Mouse (Mus musculus) lung, embryonic 15.5 days (tissue): Measurements from ENCODE around the gene Ddit4l. TPM values are rescaled to one million over a fixed set of nuclear protein-coding genes. Genes with fewer than 3 reads are reported as not detected.
"Not testable (repeated sequence)": the region's sequence is repeated elsewhere in the genome, so short reads cannot be mapped to it uniquely, and the experiment has no call there.

Experiments used
- ATAC-seq: fragments of 200-750 bp; cut with Nextera tagmentation; 2 replicates; pipeline ENCODE4 v1.8.0; 2017; ENCODE audit warnings: moderate number of reproducible peaks, borderline replicate concordance; ENCODE audit not compliant: low FRiP score, low TSS enrichment; ENCODE audit errors: extremely low read depth
- H3K27ac ChIP-seq: fragments of 300-500 bp; sonication (generic); 2 replicates; pipeline ENCODE4 v1.5.1; 2015; ENCODE audit warnings: moderate library complexity, mild to moderate bottlenecking, inconsistent platforms
- H3K27me3 ChIP-seq: fragments of 300-500 bp; sonication (generic); 2 replicates; pipeline ENCODE4 v1.6.1; 2015; ENCODE audit warnings: inconsistent platforms
- H3K36me3 ChIP-seq: fragments of 300-500 bp; sonication (generic); 2 replicates; pipeline ENCODE4 v1.6.1; 2015; ENCODE audit warnings: inconsistent platforms
- H3K4me1 ChIP-seq: fragments of 300-500 bp; sonication (generic); 2 replicates; pipeline ENCODE4 v1.6.1; 2015; ENCODE audit warnings: inconsistent platforms
- H3K4me2 ChIP-seq: fragments of 300-500 bp; sonication (generic); 2 replicates; pipeline ENCODE4 v1.6.1; 2015; ENCODE audit warnings: inconsistent platforms, mild to moderate bottlenecking, moderate library complexity
- H3K4me3 ChIP-seq: fragments of 300-500 bp; sonication (generic); 2 replicates; pipeline ENCODE4 v1.5.1; 2015; ENCODE audit warnings: mild to moderate bottlenecking, inconsistent platforms
- H3K9ac ChIP-seq: fragments of 300-500 bp; sonication (generic); 2 replicates; pipeline ENCODE4 v1.6.1; 2015; ENCODE audit warnings: inconsistent platforms
- H3K9me3 ChIP-seq: fragments of 300-500 bp; sonication (generic); 2 replicates; pipeline ENCODE4 v1.6.1; 2016; ENCODE audit warnings: inconsistent platforms
- WGBS: fragments of 180-500 bp; shearing (Covaris S2); methylation state at CpG from one replicate; pipeline ENCODE4 v1.1.7; 2015; 5-methylcytosine and 5-hydroxymethylcytosine counted together
- microRNA-seq: library from miRNA; unstranded; fragments of <30 nt; microRNA quantifications from one replicate; pipeline ENCODE4, GENCODE M21; 2016
- polyA plus RNA-seq: library from polyadenylated mRNA; unstranded; fragments of >200 nt; fragmentation: Nextera tagmentation; extraction: Ambion mirVana; gene quantifications from 2 replicates; pipeline ENCODE4 v1.2.1, GENCODE M21; 2015

Ddit4l gene
- polyA plus RNA-seq, 1 experiment from 2014 or later: 9.9 TPM

DNA sequence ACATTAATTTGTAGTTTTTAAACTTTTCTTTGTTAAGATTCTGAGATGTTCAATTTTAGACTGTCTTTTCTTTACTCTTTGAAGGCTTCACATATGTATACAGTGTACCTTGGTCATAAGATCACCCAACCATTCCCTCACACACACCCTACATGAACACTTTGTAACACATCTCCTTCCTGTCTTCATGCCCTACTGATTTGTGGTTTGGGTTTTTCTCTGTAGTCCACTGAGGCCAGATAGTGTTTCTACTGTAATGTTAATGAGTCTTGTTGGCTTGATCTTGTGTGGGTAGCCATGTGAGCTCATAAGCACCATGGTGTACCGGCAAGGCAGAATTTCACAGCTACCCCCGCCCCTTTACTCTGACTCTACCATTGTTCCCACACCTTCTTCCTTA, 31.4 kb downstream of the Ddit4l start:
- H3K4me2 ChIP-seq: no peak overlapping the region
- no peak overlapping the region for H3K4me3 ChIP-seq
- no peaks in the 10 kb centered on the region for H3K9me3 ChIP-seq
- H3K4me1 ChIP-seq: no peaks in the 10 kb centered on the region
- WGBS: 90% methylated on average over 2 of the region's 2 CpGs
- H3K36me3 ChIP-seq: no peaks in the 10 kb centered on the region
- no peak overlapping the region for H3K27ac ChIP-seq
- no peak overlapping the region for H3K9ac ChIP-seq
- H3K27me3 ChIP-seq: no peaks in the 10 kb centered on the region
- no peak for ATAC-seq

GRCm38 (mm10) chr3:137671224-137671623, 49.8 kb downstream of the Ddit4l start, which contains the start of gene Gm21962:
TSS of gene Gm21962 (plus strand) at chr3:137671524.
- not testable (repeated sequence) for H3K27ac ChIP-seq, H3K4me1 ChIP-seq, H3K9me3 ChIP-seq, ATAC-seq, H3K36me3 ChIP-seq, H3K9ac ChIP-seq, H3K4me2 ChIP-seq, H3K4me3 ChIP-seq, H3K27me3 ChIP-seq
- no CpG with 5 or more reads among the region's 3 CpGs for WGBS

Small RNA genes within 50 kb of the gene (microRNA-seq; reads per million reads assigned to microRNA genes)
- not detected for gene Gm22468

Other genes with a start within 250 kb of the Ddit4l start
- not detected in 2 replicates for gene Gm21962, start 49.9 kb downstream of the Ddit4l start, polyA plus RNA-seq
- 2,195 and 2,315 TPM in 2 replicates for gene H2afz, start 242.9 kb downstream of the Ddit4l start, polyA plus RNA-seq
- 10.3 and 10.8 TPM in 2 replicates for gene Dnajb14, start 246.1 kb downstream of the Ddit4l start, polyA plus RNA-seq